Mouse (Mus musculus) myocyte (in vitro differentiated cells): Measurements from ENCODE around the gene Hist1h3g.

Experiments used
- MAX ChIP-seq: IDR thresholded peaks from one replicate; pipeline ENCODE4 v1.6.1; 2011; ENCODE audit warnings: low read depth, mild to moderate bottlenecking, control low read depth
- MYOD1 ChIP-seq, 3 experiments: IDR thresholded peaks; one replicate each; pipeline ENCODE4 v1.6.1; 2011; ENCODE audit warnings: control low read depth in 2 of 3, low read depth in 2 of 3, mild to moderate bottlenecking in 2 of 3, moderate library complexity in 1 of 3; ENCODE audit not compliant: insufficient read length in 2 of 3, control insufficient read depth in 1 of 3
- POLR2A ChIP-seq: IDR thresholded peaks from one replicate; pipeline ENCODE4 v1.6.1; 2011; ENCODE audit warnings: low read depth, mild to moderate bottlenecking, control low read depth, moderate library complexity; ENCODE audit not compliant: insufficient read length
- USF1 ChIP-seq: IDR thresholded peaks from one replicate; pipeline ENCODE4 v1.6.1; 2011; ENCODE audit warnings: low read depth, mild to moderate bottlenecking, control low read depth, moderate library complexity

DNA sequence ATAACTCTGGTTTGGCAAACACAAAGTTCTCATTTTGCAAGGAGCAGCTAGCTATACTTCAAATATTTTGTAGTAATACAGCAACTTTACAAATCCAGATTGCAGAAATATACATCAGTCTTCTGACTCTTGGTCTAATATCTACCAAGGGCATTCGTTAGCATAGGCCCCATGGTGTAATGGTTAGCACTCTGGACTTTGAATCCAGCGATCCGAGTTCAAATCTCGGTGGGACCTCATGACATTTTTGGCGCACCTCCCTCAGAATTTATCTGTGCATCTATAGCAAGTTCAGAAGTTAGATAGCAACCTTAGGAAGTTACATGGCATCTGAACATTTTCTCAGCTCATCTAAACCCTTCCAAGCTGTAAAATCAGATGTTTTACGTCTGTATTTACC lies 16.3 kb upstream of the Hist1h3g start:
- no peak for TF ChIP-seq USF1
- TF ChIP-seq POLR2A, result no peak
- no peak for TF ChIP-seq MAX
- TF ChIP-seq MYOD1 (IDR thresholded peaks at IDR 0.05; ENCODE audit: control insufficient read depth in 1 of 3, insufficient read length in 2 of 3, low read depth in 2 of 3), result no peak
